Mouse (Mus musculus) erythroid progenitor cell, adult 5-6 weeks (primary cell): Measurements from ENCODE around the gene Cep85l. TPM values are rescaled to one million over a fixed set of nuclear protein-coding genes. Genes with fewer than 3 reads are reported as not detected.

Experiments
- ATAC-seq: replicated peaks from 2 replicates; pipeline ENCODE4 v1.8.0; 2016; ENCODE audit warnings: moderate number of reproducible peaks, mild to moderate bottlenecking, moderate TSS enrichment, inconsistent platforms; ENCODE audit not compliant: poor library complexity, low FRiP score, severe bottlenecking
- total RNA-seq, 2 experiments: library from RNA; stranded (forward) in 1 of 2; stranded (reverse) in 1 of 2; fragments of 150-400 nt in 1 of 2; fragments of 186-747, 209-891 nt in 1 of 2; gene quantifications; 2 replicates each; pipeline versions ENCODE4 v1.2.3 to v1.2.4; 2015 to 2017; ENCODE audit warnings: low replicate concordance in 2 of 2

Gene Cep85l
- total RNA-seq, 2 experiments from 2014 or later = 3.8 to 10.9 TPM

GRCm38 (mm10) chr10:53234086-53234613 is 145.6 kb downstream of the Cep85l start:
- no peak for ATAC-seq

- no peak for ATAC-seq
Observed at GRCm38 (mm10) chr10:53230809-53231208, 148.9 kb downstream of the Cep85l start.

GRCm38 (mm10) chr10:53229190-53229589 is 150.6 kb downstream of the Cep85l start:
- peak; percentile 96 for ATAC-seq

Other genes with a start within 250 kb of the Cep85l start
- 7.1 TPM in 1 of 2 replicates, not detected in the other for gene Pln, start 42.3 kb downstream of the Cep85l start, total RNA-seq (2015; ENCODE audit: low replicate concordance)
- 2.4 TPM in 1 of 2 replicates, not detected in the other for gene Pln, start 42.3 kb downstream of the Cep85l start, total RNA-seq (2017; ENCODE audit: low replicate concordance)
- gene Asf1a, start 216.8 kb upstream of the Cep85l start, total RNA-seq (2015; ENCODE audit: low replicate concordance) = 69.2 and 88.3 TPM in 2 replicates
- 24.5 and 85.2 TPM in 2 replicates for gene Asf1a, start 216.8 kb upstream of the Cep85l start, total RNA-seq (2017; ENCODE audit: low replicate concordance)